Mouse (Mus musculus) Muller cell, postnatal 12 days (primary cell): Measurements from ENCODE around the gene Rps6ka1.

Source experiments
- DNase-seq: peaks from one replicate; pipeline ENCODE4 v3.0.0-alpha.2; 2015; ENCODE audit errors: inconsistent ontology term

The Rps6ka1 gene

DNA sequence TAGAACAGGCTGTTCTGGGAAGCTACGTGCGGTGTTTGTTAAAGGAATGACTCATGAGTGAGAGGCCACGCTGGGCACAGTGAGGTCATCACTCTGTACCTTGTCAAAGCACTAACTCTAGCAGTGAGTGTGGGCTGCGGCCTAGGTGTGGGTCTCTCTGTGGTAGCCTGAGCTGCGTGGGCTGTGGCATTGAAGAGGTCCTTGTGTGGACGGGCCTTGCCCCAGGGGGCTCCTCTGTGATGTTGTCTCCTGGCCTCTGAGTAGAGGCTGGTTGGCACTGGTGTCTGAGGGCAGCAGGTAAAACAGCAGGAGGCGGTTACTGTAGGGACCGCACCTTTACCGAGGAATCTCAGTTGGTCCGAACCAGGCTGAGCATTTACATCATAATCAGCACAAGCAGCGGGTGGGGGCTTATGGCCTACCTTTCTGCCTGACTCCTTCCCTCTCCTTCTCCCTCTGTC, 9.9 kb upstream of the Rps6ka1 start:
- no peak for DNase-seq

DNA sequence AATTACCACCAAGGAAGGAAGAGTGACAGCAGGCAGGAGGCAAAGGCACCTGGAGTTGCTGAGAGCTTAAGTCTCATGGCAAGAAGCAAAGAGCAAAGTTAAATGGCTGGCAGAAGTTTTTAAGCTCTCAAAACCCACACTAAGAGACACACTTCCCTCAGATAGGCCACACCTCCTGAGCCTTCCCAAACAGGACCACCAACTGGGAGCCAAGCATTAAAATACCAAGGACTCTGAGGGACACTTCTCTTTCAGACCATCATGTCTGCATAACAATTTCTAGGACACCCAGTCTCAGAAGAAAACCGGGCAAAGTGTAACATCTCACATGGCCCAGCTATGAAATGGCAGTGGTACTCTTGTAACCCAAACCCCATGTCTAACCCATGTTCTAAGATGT, 9.4 kb upstream of the Rps6ka1 start:
- no peak for DNase-seq

DNA sequence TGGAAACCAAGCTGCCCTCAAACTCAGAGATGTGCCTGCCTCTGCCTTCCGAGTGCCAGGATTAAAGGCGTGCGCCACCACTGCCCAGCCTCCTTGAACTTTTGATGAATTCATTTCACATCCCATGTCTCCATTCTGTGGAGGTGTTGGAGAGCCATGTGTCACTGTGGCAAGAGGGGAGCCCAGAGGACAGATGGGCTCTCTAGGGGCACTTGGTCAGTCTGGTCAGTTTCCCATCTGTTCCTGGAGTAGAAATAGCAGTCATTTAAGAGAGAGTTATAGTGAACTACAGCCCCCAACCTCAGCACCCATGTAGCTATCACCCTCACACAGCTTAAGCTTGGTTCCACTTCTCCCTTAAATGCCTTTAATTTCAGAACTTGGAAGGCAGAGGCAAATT, 8.4 kb upstream of the Rps6ka1 start:
- no peak for DNase-seq

DNA sequence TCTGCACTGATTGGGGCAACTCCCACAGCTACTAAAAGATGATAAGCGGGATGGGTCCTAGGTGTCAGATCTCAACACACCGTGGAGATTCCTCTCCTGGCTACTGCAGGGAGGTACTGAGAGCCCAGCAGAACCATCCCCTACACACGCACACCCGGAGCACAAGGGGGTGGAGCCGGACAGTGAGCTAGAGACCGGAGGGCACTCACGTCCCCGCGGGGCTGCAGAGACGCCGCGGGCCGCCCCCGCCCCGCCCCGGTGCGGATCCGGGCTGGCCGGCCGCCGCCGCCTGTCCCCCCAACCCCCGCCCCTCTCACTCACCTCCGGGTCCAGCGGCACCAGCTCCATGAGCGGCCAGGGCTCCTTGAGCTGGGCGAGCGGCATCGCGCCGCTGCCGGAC, 348 bp downstream of the Rps6ka1 start:
- DNase-seq: peak; percentile 71

DNA sequence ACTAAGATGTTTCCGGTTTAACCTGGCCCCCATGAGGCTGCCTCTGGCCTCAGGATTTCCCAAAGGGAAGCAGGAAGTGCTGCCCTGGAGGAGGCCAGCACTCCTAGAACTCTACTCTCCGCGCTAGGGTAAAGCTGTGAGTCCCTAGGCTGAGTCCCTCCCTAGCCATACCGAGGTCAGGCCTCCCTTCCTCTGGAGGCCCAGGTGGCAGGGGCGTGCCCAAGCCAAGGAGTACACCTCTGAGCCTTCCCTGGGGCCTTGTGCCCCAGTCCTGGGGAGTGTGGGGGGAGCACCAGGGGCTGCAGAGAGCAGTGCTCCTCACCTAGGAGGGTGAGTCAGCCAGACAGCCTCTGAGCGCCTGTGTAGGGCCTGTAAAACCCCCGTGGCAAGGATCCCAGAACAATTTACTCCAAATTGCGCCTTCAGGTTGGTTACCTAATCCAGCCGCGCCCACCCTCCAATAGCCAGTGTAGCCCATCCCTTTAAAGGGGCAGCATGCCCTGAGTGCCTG, 1.6 kb downstream of the Rps6ka1 start:
- DNase-seq: peak; percentile 30

DNA sequence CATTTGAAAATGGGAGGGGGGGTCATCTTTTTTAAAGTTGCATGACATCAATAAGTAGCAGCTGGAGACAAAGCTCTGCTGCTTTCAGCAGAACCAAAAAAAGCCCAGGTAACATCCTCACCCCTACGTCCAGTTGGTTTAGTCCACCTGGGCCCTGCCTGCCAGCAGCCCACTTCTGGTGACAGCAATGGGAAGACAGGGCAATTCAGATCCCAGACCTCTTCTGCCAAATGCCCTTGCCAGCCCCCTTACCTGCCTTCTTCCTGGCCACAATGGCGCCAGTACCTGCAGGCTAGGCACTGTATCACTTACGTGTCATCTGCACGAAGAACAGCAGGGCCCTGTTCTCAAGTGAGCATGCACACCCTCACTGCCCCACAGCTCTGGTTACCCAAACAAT, 2.3 kb downstream of the Rps6ka1 start:
- no peak for DNase-seq

DNA sequence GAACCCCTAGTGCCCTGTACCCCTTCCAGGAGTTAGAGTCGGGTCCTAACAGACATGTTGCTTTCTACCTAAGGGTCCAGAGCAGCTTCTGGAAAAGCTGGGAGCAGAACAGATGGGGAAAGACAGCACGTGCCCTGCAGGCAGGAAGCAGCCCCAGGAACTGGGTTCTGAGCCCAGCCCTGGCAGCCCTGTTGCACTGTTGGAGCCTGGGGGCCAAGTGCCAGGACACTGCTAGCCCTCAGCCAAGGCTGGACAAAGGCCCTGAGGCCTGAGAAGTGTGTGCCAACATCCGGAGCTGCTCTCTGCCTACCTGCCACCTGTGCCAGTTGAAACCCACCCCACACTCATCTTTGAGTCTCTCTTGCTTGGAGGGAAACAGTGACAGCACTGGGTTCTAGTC, 2.7 kb downstream of the Rps6ka1 start:
- no peak for DNase-seq

DNA sequence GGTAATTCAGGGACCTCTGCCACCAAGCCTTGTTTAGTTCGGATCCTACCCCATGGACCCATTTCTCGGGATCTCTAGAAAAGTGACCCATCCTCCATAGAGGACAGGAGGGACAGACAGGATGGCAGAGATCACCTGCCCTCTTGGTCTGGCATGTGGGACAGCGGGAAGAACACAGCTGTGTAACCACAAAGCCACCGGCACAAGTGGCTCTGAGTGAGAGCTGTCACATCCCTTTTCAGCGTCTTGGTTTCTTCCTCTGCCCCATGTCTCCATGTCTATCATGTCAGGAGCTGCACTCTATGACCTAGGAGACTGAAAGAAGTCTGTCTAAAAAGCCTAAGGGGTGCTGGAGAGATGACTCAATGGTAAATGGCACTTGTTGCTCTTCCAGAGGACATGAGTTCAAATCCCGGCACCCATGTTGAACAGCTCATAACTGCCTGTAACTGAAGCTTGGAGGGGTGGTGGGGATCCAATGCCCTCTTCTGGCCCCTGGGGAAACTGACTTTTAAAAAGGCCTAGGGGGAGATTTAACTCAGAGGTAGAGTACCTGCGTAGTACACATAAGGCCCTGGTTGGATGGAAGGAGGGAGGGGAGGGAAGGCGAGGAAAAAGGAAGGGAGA, 3.4 kb downstream of the Rps6ka1 start:
- no peak for DNase-seq

DNA sequence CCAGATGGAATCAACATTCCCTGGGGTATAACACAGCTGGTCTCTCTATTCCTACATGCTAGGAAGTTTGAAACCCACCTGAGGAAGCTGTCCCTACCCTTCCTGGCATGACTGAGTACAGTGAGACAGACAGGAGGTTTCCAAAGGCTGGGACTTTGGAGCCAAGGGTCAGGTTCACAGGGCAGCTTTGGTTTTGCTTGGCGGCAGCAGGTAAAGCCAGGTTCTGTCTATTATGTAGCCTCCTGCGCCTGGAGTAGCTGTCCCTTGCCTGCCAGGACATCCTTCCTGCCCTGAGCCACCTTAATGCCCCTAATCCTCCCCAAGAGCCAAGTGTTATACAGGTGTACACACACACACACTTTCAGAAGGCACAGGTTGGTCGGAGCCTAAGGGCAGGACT, 5.7 kb downstream of the Rps6ka1 start:
- DNase-seq: no peak

DNA sequence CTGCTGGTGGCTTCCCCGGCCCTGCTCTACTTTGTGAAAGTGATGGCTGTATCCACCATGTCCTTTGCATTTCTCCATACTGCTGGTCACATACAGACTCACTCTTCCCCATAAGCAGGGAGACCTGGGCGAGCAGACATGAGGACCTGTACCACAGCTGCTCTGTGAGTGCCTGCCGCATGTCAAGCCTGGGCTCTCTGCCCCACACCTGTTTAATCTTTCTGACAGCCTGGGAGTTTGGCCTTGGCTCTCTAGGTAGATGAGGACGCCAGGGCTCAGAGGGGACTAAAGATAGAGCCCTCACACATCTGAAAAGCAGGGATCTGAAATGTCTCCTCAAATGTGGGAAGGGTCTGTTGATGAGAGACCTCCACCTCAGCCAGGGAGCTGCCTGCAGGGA, 6.2 kb downstream of the Rps6ka1 start:
- no peak for DNase-seq

DNA sequence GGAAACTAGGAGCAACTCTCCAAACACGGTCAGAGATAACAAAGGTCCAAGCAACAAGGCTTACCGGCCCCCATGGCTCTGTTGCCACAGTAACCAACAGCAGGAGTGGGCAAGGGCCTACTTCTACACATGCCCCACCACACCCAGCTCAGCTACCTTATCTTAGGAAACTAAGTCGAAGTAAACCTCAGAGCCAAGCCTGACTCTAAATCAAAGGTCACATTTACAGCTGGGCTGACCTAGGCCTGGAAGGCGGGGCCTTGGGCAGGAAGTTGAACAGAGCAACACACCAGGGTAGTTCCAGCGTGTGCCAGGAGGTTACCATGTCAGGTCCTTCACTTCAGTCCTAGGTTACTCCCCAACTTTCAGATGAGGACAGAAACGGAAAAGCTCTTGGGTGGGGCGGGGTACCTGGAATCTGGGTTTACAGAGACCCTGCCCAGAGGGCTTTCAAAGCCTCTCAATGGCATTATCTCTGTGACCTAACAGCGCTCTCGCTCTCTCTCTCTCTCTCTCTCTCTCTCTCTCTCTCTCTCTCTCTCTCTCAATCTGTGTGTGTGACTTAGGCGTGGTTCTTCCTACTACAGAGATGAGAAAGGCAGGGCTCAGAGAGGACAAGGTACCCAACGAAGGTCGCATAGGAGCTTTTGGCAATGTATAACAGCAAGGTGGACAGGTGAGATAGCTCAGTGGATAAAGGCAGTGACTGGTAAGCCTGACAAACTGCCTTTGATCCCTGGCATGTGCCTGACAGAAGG, 8.3 kb downstream of the Rps6ka1 start:
- DNase-seq: no peak

DNA sequence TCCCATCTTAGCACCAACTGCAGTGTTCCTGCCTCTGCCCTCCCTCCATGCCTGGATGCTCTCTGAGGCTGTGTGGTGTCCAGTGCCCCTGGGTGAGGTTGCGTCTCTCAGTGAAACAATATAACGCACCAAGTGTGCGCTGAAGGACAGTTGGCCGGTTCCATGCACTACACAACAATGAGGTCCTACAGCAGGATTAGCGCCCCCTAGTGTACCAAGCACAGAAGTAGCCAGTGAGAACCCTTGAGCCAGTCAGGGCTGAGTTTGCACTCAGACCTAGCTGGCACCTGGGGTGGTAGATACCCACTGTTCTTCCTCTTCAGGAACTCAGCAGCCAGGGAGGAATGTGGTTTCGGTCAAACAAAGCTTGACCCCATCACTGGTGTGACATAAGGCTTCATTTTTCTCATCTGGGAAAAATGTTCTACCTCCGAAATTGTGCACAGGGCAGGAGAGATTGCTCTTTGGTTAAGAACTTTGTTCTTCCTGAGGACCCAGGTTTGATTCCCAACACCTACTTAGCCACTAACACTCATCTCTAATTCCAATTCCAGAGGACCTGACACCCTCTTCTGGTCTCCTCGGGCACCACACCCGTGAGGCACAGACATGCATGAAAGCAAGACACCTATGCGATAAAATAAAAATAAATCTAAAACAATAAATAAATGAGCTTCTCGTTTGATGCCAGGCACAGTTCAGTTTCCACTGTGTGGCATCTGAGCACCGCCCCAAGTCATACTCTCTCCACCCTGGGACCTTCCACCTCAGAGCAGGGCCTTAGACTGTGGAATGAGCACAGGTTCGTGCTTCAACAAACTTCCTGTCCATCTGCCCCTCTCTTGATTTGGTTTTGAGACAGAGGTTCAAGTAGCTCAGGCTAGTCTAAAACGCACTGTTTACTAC, 9.5 kb downstream of the Rps6ka1 start:
- DNase-seq: no peak

DNA sequence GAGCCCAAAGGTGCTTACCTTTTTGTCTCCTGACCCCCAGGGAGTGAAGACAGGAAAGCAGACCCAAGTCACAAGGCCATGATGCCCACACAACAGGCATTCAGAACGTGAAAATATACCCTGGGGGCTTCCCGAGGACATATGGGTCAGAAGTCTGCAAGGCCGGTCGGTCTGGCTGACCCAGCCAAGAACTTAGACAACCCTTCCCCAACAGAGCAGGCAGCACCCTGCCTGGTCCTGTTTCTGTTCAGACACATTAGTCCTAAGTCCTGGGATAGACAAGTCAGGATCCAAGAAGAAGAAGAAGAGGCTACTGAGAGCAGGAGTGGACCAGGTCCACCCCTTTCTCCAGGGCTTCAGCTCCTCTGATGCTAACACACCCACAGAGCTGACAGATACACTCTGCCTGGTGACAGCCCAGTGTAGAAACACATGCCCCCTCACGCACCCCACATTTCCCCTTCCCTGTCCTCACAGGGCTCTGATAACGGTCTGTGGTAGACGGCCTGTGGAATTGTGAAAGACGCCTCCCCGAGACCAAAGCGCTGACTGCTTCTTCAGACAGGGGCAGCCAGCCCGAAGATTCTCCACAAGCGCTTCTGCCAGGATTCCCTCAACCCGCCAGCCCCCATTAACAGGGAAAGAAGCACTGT, 12.6 kb downstream of the Rps6ka1 start:
- DNase-seq: no peak

DNA sequence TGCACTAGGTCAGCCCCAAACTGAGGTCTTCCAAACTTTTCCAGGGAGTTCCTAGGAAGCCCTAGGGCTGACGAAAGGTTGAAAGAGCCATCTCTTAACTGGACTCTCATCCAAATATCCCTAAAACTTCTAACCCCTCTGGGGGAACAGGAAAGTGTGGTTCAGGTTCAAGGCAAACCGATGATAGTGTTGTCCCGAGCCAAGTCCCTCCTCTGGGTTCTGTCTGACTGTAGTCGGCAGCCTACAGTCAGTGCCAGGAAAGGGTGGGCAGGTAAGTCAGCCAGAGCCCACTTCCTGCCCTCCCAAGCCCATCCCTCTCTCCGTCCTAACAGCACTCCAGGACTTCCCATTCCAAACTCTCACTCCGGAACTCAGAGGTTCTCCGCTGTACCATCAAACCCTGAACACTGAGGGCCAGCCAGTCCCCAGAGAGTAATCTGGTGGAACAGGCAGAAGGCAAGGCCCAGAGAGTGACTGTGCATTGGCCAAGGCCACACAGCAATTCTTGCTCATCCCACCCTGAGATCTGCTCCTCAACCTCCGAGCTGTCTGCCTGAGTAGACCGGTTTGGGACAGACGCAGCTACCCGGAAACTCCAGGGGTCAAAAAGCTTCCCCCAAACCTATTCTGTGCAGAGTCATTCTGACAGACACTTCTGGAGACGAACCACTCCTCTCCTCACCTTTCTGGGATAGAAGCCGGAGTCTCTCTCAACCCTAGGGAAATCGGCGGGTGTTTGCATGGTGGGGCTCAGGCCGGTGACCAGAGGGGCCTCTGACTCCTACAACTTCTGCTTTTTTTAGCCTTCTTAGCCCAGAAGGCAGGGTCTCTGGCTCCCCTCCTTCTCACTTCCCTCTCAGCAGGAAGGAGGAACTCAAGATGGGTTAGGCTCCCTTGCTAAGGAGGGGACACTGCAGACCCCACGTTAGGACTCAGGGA, 13.4 kb downstream of the Rps6ka1 start:
- no peak for DNase-seq

DNA sequence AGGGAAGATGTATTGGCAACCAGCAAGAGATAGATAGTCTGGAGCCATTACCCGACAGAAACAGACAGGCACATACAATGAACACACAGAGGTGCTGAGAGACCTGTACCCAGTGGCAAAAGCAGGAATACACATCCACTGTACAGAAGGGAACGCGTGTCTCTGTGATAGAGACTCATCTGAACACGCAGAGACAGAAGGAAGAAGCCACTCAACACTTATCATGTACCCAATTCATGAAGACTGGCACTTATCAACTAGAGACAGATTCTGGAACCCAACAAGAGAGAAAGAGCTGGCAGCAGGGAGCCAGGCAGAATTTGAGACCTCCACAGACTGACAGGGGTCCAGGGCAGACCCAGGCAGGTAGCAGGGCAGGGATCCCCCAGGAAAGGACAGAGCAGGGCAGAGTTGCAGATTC, 14.2 kb downstream of the Rps6ka1 start:
- DNase-seq: no peak

DNA sequence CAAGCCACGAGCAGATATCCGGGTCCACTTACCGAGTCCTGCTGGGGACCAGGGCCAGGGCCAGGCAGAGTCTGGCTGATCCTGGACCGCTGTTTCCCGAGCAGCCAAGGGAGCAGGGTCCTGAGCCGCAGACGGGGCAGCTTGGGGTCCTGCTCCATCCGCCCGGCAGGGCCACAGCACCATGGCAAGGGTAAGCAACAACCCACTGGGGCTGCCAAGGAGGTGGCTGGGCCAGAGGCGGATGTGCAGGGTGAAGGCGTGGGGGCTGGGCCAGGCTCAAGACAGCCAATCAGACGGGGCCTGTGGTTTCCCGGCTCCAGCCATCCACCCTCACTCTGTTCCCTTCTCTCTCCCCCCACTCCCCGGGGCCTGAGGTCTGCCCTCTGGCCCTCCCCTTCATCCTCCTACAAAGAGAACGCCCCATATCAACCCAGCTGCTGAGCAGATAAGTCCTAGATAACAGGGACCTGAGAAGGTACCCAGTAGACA, 14.7 kb downstream of the Rps6ka1 start:
- DNase-seq: no peak

DNA sequence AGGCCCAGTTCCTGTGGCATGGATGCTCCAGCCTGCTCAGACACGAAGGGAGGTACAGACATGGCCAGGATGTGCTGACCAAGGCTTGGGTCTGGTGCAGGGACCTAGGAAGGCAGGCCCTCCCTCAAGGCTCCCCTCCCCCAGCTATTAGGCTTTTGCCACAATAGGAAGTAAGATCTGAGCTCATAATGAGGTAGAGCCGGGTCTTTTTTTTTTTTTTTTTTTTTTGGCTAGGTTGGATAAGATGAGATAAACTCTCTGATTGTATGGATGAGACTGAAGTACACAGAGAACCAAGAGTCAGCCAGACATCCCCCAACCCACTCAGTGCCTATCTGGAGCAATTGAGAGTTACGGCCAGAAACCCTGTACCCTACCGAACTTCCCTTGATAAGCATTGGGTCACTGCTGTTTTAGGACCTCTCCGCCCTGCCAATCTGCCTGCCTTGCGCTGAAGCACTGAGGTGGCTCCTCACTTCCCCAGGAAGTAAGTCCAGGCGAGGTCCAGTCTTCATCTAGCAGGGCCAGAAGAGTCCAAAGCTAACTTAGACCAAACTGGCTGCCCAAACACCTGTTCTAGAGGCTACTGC, 15.3 kb downstream of the Rps6ka1 start:
- no peak for DNase-seq

DNA sequence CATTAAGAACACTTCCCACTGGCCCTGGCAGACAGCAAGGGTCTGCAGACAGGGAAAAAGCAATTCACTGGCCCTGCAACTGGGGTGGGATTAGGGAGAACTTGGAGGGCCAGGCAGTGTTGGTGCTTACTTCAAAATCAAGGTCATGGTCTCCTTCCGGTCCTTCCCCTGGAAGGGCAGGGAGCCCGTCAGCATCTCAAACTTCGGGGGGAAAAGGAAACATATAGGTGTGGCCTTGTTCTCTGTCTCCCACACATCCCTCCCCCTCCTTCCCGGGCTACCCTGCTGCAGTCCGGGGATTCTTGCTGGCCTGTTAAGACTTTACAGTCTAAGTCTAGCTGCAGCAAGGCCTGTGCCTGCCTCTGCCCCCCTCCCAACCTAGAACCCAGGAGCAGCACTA, 22.4 kb downstream of the Rps6ka1 start:
- no peak for DNase-seq

DNA sequence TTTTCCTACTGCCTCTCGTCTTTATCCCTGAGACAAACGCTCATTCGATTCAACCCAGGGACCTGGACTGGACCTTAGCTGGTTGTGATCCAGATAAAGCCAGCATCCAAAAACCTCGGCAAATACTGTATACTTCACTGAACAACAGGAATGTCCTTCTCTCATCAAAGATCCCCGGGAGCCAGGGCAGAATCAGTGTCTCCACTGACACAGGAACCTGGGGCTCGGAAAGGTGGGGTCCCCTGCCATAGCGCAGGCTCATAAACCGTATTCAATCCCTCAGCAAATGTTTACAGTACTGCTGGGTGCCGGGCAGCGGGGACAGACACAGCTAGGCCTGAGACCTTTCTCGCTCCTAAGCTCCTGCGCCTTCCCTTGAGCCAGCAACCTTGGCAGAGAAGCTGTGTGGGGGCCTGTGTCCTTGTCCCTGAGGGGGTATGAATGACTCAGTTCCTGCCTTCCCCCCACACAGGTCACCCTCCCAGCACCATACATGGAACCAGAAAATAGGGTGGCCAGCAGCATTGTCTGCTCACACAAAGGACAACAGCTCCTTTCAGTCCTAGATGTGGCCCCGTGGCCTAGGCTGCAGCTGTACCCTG, 23.1 kb downstream of the Rps6ka1 start:
- DNase-seq: peak; percentile 90
